Mouse (Mus musculus): ENCODE measurements around the gene Greb1. TPM values are rescaled to one million over a fixed set of nuclear protein-coding genes. Genes with fewer than 3 reads are reported as not detected.
A peak's percentile ranks its signal among the peaks of the same experiment; 100 is the strongest.

The Greb1 gene
- polyA plus RNA-seq, 1 experiment, result not detected

DNA sequence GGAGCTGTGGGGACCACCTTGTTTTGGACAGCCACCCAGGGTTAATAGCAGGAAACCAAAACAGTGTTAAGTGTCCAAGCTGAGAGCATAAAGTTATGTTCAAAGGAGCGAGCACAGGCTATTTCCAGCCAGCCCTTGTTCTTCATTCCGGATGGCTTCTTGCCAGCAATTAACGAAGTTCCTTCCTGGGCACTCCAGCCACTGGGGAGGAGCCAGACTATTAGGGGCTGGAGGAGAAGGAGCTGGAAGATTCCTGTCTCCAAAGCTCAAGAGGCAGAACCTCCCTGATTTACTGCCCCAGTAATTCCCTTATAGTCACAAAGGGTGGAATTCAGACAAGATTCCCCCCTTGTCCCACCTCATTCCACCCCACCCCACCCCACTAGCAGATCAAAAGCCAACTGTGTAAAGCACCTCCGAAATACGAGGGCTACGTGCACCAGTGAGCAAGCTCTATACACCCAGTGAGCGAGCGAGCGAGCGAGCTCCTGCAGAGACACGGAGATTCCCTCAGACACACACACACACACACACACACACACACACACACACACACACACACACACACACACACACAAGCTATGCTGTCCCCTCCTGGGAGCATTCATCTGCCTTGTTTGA, 69.5 kb downstream of the Greb1 start:
- Histone ChIP-seq H3K27ac (ENCODE audit: insufficient read depth, low read depth, low read length) (no peak overlapping the region), H3K4me3 (ENCODE audit: insufficient read depth, low read depth, low read length) (no peak overlapping the region), H3K4me1 (ENCODE audit: control insufficient read depth, insufficient read depth, low read length) (peaks cover 10% of the 10 kb centered on the region; the same call in 1 of the 2 replicates)
- TF ChIP-seq CTCF (IDR thresholded peaks at IDR 0.05; ENCODE audit: insufficient read depth, low read depth, low read length) (no peak), POLR2A (IDR thresholded peaks at IDR 0.05; ENCODE audit: insufficient read depth, low read depth, low read length) (no peak)
- 30% methylated on average over 11 of the region's 11 CpGs for WGBS

DNA sequence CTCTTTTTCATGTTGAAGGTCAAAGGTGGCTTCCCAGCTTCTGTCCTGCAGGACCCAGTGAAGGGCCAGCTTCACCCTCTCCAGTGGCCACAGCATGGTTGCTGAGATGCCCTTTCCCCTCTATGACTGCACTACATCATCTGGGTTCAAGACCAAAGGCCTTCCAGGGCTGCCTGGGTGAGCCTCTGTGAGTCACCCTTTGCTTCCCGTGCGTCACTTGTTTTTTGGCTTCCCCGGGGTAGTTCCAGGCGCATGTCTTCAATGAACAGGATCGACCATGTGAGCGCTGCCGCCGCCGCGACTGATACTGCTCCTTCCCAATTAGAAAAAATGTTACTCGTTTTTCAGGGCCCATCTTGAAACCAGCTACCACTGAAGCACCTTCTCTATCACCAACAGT, 70.5 kb downstream of the Greb1 start:
- WGBS, result 92% methylated on average over 11 of the region's 11 CpGs
- H3K4me1 ChIP-seq (ENCODE audit: control insufficient read depth, insufficient read depth, low read length), result peaks cover 10% of the 10 kb centered on the region; the same call in 1 of the 2 replicates
- TF ChIP-seq CTCF (IDR thresholded peaks at IDR 0.05; ENCODE audit: insufficient read depth, low read depth, low read length) (no peak), POLR2A (IDR thresholded peaks at IDR 0.05; ENCODE audit: insufficient read depth, low read depth, low read length) (no peak)
- no peak overlapping the region for H3K27ac ChIP-seq (ENCODE audit: insufficient read depth, low read depth, low read length)
- H3K4me3 ChIP-seq (ENCODE audit: insufficient read depth, low read depth, low read length), result no peak overlapping the region

DNA sequence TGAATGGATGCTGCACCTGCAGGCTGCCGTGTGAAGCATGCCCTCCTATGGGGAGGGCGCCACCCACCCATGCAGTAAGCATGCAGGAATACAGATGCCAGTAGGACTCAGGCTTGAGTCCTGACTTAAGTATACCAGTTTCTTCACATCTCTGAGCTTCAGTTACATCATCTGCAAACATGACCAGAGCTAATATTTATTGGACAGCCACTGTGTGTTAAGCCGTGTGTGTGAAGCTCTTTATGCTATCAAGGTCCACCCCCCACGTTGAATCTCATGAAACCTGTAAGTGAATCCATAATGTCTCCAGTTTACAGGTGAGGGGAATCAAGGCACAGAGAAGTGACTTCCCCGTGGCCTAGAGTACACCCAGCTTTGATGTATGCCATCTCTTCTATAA, 72.5 kb downstream of the Greb1 start:
- Histone ChIP-seq H3K4me1 (ENCODE audit: control insufficient read depth, insufficient read depth, low read length) (0 out of 2 replicates have a peak, but pooled peaks cover 5% of the 10 kb centered on the region), H3K4me3 (ENCODE audit: insufficient read depth, low read depth, low read length) (no peak overlapping the region), H3K27ac (ENCODE audit: insufficient read depth, low read depth, low read length) (no peak overlapping the region)
- WGBS, result 86% methylated on average over 5 of the region's 5 CpGs
- no peak for TF ChIP-seq CTCF (IDR thresholded peaks at IDR 0.05; ENCODE audit: insufficient read depth, low read depth, low read length)
- TF ChIP-seq POLR2A (IDR thresholded peaks at IDR 0.05; ENCODE audit: insufficient read depth, low read depth, low read length), result no peak

DNA sequence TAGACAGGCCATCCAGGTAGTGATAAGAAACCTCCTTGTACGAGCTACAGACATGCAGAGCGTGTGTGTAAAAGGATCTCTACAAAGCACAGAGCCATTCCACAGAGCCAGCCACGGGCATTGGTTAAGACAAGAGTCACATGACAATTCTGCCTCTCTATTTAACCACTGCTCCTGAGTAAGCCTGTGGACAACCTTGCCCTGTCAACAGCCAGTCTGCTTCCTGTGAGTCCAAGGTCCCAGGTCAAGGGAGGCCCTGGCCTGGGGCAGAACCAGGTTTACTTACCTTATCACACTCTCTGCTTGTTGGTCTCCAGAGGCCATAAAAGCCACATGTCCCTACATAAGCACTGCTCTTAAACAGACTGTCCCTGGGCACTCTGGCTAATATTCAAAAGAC, 74.5 kb downstream of the Greb1 start:
- 90% methylated on average over 3 of the region's 3 CpGs for WGBS

DNA sequence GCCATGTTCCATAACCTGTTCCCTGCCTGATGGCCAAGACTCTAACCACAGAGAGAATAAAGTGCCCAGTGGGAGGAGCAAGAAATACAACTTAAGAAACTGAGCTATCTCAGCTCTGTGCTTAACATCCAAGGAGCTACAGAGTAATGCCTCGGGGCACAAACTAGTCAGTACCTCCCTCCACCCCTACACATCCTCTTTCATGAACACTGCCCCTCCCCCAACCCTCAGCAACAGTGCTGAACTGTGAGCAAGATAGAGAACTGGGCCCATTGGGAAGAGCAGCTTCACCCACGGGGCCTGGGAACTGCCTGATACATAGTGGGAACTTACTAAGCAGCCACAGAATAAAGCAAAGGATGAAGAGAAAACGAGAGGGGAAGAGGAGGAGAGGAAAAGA, 77.1 kb downstream of the Greb1 start:
- Histone ChIP-seq H3K4me3 (ENCODE audit: insufficient read depth, low read depth, low read length) (no peak overlapping the region), H3K27ac (ENCODE audit: insufficient read depth, low read depth, low read length) (no peak overlapping the region), H3K4me1 (ENCODE audit: control insufficient read depth, insufficient read depth, low read length) (no peaks in the 10 kb centered on the region)
- no peak for TF ChIP-seq POLR2A (IDR thresholded peaks at IDR 0.05; ENCODE audit: insufficient read depth, low read depth, low read length)
- TF ChIP-seq CTCF (IDR thresholded peaks at IDR 0.05; ENCODE audit: insufficient read depth, low read depth, low read length), result no peak
- 46% methylated on average over 3 of the region's 3 CpGs for WGBS

More for the DNA sequence above, 74.5 kb downstream of the Greb1 start:
- H3K4me3 ChIP-seq (ENCODE audit: insufficient read depth, low read depth, low read length), result no peak overlapping the region
- no peak overlapping the region for H3K27ac ChIP-seq (ENCODE audit: insufficient read depth, low read depth, low read length)
- no peak for TF ChIP-seq POLR2A (IDR thresholded peaks at IDR 0.05; ENCODE audit: insufficient read depth, low read depth, low read length)
- TF ChIP-seq CTCF (IDR thresholded peaks at IDR 0.05; ENCODE audit: insufficient read depth, low read depth, low read length), result no peak
- H3K4me1 ChIP-seq (ENCODE audit: control insufficient read depth, insufficient read depth, low read length), result 0 out of 2 replicates have a peak, but pooled peaks cover 2% of the 10 kb centered on the region

DNA sequence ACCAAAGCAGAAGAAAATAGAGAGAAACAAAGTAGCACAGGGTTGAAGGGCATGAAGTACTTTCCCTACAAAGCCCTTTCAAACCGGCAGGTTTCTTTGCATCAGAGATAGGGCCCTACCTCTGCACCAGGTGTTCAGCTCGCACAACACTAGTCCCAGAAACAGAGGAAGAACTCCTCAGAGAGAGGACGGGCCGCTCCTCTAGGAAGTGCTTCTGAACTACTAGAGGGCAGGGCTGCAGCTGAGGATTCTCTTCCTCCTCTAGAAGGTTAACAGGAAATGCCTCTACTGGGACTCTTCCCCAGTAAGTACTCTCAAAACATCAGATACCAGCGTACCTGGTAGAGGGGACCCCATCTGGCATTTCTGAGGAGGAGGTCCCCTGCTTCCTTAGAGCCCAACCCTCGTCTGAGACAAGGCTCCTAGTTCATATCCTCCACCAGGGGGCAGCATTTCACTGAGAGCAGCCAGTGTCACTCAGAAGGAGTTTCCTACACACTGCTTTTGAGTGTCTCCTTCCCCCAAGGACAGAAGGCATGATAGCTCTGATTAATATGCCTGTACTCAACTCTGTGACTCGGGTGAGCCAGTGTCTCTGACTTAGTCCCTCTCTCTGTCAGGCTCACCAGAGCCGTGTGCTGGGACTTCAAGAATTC, 81.9 kb downstream of the Greb1 start:
- TF ChIP-seq POLR2A (IDR thresholded peaks at IDR 0.05; ENCODE audit: insufficient read depth, low read depth, low read length), result no peak
- TF ChIP-seq CTCF (IDR thresholded peaks at IDR 0.05; ENCODE audit: insufficient read depth, low read depth, low read length), result peak; percentile 41
- no peak overlapping the region for H3K27ac ChIP-seq (ENCODE audit: insufficient read depth, low read depth, low read length)
- WGBS, result 47% methylated on average over 8 of the region's 8 CpGs

DNA sequence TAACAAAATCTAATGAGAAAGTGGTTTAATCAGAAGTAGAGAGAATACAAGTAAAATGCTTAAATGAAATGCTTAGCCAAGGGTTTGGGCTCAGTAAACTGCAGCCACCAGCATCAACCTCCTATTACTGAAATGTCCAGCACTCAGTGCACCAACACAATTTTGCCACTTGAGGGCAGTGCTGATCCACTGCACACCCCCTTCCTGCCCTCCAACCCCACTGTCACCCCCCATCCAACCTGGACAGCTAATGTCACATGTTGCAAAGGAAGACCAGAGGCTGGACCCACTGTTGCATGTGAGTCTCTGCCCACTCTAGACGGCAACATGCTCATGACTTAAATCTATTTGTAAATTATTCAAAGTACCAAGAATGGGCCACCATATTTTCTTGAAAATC, 83.0 kb downstream of the Greb1 start:
- 94% methylated on average over 1 of the region's 1 CpGs for WGBS

More for the DNA sequence above, 81.9 kb downstream of the Greb1 start:
- Histone ChIP-seq H3K4me1 (ENCODE audit: control insufficient read depth, insufficient read depth, low read length) (no peaks in the 10 kb centered on the region), H3K4me3 (ENCODE audit: insufficient read depth, low read depth, low read length) (no peak overlapping the region)

DNA sequence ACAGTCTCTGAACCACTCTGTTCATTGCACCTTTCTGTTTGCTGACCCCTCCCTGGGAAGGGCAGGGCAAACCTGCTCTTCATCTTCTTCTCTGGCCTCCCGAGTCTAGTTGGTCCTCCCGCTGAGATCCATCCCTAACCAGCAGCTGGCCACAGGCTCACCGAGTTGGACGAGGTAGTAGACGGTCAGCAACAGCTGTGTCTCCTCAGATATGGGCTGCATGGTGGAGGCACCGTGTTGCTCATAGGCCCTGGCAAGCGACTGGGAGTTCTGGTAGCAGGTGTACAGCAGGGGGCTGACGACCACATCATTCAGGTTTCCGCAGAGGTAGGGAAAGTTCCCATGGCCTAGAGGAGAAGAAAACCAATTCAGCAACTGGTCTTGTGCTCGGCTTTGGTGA, 86.1 kb downstream of the Greb1 start:
- 92% methylated on average over 10 of the region's 10 CpGs for WGBS
- H3K27ac ChIP-seq (ENCODE audit: insufficient read depth, low read depth, low read length), result no peak overlapping the region
- no peak for TF ChIP-seq CTCF (IDR thresholded peaks at IDR 0.05; ENCODE audit: insufficient read depth, low read depth, low read length)
- no peak for TF ChIP-seq POLR2A (IDR thresholded peaks at IDR 0.05; ENCODE audit: insufficient read depth, low read depth, low read length)

More for the DNA sequence above, 83.0 kb downstream of the Greb1 start:
- Histone ChIP-seq H3K4me1 (ENCODE audit: control insufficient read depth, insufficient read depth, low read length) (no peaks in the 10 kb centered on the region), H3K4me3 (ENCODE audit: insufficient read depth, low read depth, low read length) (no peak overlapping the region), H3K27ac (ENCODE audit: insufficient read depth, low read depth, low read length) (no peak overlapping the region)
- TF ChIP-seq CTCF (IDR thresholded peaks at IDR 0.05; ENCODE audit: insufficient read depth, low read depth, low read length), result peak; percentile 62; the same call in 1 of the 2 replicates
- no peak for TF ChIP-seq POLR2A (IDR thresholded peaks at IDR 0.05; ENCODE audit: insufficient read depth, low read depth, low read length)

DNA sequence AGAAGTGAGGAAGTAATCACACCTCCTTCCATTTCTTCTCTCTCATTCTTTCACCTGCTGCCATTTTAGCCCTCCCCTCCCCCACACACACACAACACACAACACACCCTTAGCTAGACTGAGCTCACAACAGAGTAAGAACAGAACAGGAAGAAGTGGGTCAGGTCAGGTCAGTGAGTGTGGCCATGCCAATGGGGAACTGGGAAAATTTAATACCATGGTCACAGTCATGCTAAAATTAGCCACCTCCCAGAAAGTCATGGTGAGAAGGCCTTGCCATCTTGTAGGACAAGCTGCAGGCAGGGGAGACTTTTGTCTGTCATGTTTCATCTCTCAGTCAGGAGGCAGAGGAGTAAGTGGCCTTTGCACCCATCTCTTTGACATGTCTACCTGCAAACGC, 102.0 kb downstream of the Greb1 start:
- Histone ChIP-seq H3K27ac (ENCODE audit: insufficient read depth, low read depth, low read length) (no peak overlapping the region), H3K4me3 (ENCODE audit: insufficient read depth, low read depth, low read length) (no peak overlapping the region), H3K4me1 (ENCODE audit: control insufficient read depth, insufficient read depth, low read length) (no peaks in the 10 kb centered on the region)
- WGBS, result 97% methylated on average over 1 of the region's 1 CpGs
- TF ChIP-seq POLR2A (IDR thresholded peaks at IDR 0.05; ENCODE audit: insufficient read depth, low read depth, low read length) (no peak), CTCF (IDR thresholded peaks at IDR 0.05; ENCODE audit: insufficient read depth, low read depth, low read length) (no peak)

More for the DNA sequence above, 86.1 kb downstream of the Greb1 start:
- Histone ChIP-seq H3K4me1 (ENCODE audit: control insufficient read depth, insufficient read depth, low read length) (no peaks in the 10 kb centered on the region), H3K4me3 (ENCODE audit: insufficient read depth, low read depth, low read length) (no peak overlapping the region)
